Mouse (Mus musculus): ENCODE measurements around the gene Pcif1. TPM values are rescaled to one million over a fixed set of nuclear protein-coding genes. Genes with fewer than 3 reads are reported as not detected.
"Not testable (repeated sequence)": the region's sequence is repeated elsewhere in the genome, so short reads cannot be mapped to it uniquely, and the experiment has no call there.

Pcif1 gene
- total RNA-seq (2022): 10 to 100 TPM; 24.1 to 31.0 (median 27.2) TPM

GRCm38 (mm10) chr2:164879228-164879567 is at the start of gene Pcif1:
Gene Pcif1 (plus strand): TSS chr2:164879304.
- peak; percentile 88 to 90 for DNase-seq (ENCODE audit: low spot score in 2 of 2)

GRCm38 (mm10) chr2:164831029-164831428 is 48.1 kb upstream of the Pcif1 start:
- no peak for DNase-seq (ENCODE audit: low spot score in 2 of 2)

GRCm38 (mm10) chr2:164832032-164832747 is 46.9 kb upstream of the Pcif1 start:
- DNase-seq (ENCODE audit: low spot score in 2 of 2): no peak

- DNase-seq (ENCODE audit: low spot score in 2 of 2): peak; percentile 60 to 76
Observed at GRCm38 (mm10) chr2:164832748-164833301, 46.3 kb upstream of the Pcif1 start, which contains the start of gene Ctsa. Gene Ctsa (plus strand): TSS chr2:164832873.

GRCm38 (mm10) chr2:164833314-164833959 is 45.7 kb upstream of the Pcif1 start, which contains the start of gene Neurl2:
Gene Neurl2 (minus strand): TSS chr2:164833456.
- peak; percentile 90 for DNase-seq (ENCODE audit: low spot score in 2 of 2)

- no peak for DNase-seq (ENCODE audit: low spot score in 2 of 2)
Observed at GRCm38 (mm10) chr2:164834531-164834930, 44.6 kb upstream of the Pcif1 start.

- no peak for DNase-seq (ENCODE audit: low spot score in 2 of 2)
Observed at GRCm38 (mm10) chr2:164835164-164835563, 43.9 kb upstream of the Pcif1 start.

GRCm38 (mm10) chr2:164845782-164846181 is 33.3 kb upstream of the Pcif1 start:
- DNase-seq (ENCODE audit: low spot score in 2 of 2): no peak

- DNase-seq (ENCODE audit: low spot score in 2 of 2): no peak
Observed at GRCm38 (mm10) chr2:164850061-164850460, 29.0 kb upstream of the Pcif1 start.

GRCm38 (mm10) chr2:164855572-164855971 is 23.5 kb upstream of the Pcif1 start:
- DNase-seq (ENCODE audit: low spot score in 2 of 2): not testable (repeated sequence)

GRCm38 (mm10) chr2:164856309-164857100 is 22.6 kb upstream of the Pcif1 start:
- DNase-seq (ENCODE audit: low spot score in 2 of 2): no peak

- DNase-seq (ENCODE audit: low spot score in 2 of 2): peak in 1 of 2 experiments; percentile 35
Observed at GRCm38 (mm10) chr2:164857101-164857821, 21.8 kb upstream of the Pcif1 start, which contains the start of gene Pltp. Gene Pltp (minus strand): TSS chr2:164857711.

GRCm38 (mm10) chr2:164857842-164858553 is 21.1 kb upstream of the Pcif1 start:
- no peak for DNase-seq (ENCODE audit: low spot score in 2 of 2)

GRCm38 (mm10) chr2:164859155-164859554 is 19.9 kb upstream of the Pcif1 start:
- no peak for DNase-seq (ENCODE audit: low spot score in 2 of 2)

- DNase-seq (ENCODE audit: low spot score in 2 of 2): no peak
Observed at GRCm38 (mm10) chr2:164859640-164860432, 19.3 kb upstream of the Pcif1 start.

GRCm38 (mm10) chr2:164861094-164861493 is 18.0 kb upstream of the Pcif1 start:
- no peak for DNase-seq (ENCODE audit: low spot score in 2 of 2)

- peak in 1 of 2 experiments; percentile 49 for DNase-seq (ENCODE audit: low spot score in 2 of 2)
Observed at GRCm38 (mm10) chr2:164862179-164862861, 16.8 kb upstream of the Pcif1 start.

GRCm38 (mm10) chr2:164863411-164863810 is 15.7 kb upstream of the Pcif1 start:
- DNase-seq (ENCODE audit: low spot score in 2 of 2): not testable (repeated sequence)

GRCm38 (mm10) chr2:164864593-164864992 is 14.5 kb upstream of the Pcif1 start:
- no peak for DNase-seq (ENCODE audit: low spot score in 2 of 2)

All from gastrocnemius, adult 8-10 months (tissue).